Mouse (Mus musculus): ENCODE measurements around the gene Limk2.

Gene Limk2

GRCm38 (mm10) chr11:3408997-3409732 is at the start of gene Limk2:
Limk2 (minus strand) TSS chr11:3409189.
- DNase-seq = peak; percentile 95 to 96

GRCm38 (mm10) chr11:3458428-3459104 is 49.6 kb upstream of the Limk2 start:
- DNase-seq = no peak

GRCm38 (mm10) chr11:3456354-3456753 is 47.4 kb upstream of the Limk2 start:
- DNase-seq = peak; percentile 77 to 80

GRCm38 (mm10) chr11:3454506-3454905 is 45.5 kb upstream of the Limk2 start:
- DNase-seq = no peak

GRCm38 (mm10) chr11:3453467-3453866 is 44.5 kb upstream of the Limk2 start:
- DNase-seq = peak; percentile 76 to 87

GRCm38 (mm10) chr11:3452769-3453168 is 43.8 kb upstream of the Limk2 start:
- DNase-seq = peak; percentile 31 to 32

DNA sequence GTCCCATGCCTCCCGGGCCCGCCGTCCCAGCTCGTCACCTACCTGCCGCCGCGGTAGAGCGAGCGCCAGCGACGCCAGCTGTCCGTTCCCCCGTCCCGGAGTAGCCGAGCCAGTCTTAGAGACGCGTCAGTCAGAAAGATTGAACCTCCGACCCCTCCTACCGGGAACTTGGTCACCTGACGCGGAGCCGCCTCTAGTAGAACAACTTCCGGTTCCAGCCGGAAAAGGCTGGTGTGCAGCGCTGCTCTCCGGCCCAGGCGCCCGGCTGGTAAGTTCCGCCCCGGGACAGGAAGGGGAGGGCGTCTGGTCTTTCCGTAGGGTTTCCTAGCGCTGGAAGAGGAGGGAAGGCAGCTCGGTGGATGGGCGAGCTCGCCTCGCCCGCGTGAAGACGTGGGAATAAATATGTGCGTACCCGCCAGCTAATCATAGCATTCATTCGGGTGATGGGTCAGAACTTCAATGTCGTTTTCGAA is 43.2 kb upstream of the Limk2 start, which contains the start of gene Rnf185:
Rnf185 (minus strand) TSS at position 197 of the 473 bp plus-strand sequence.
- peak; percentile 91 to 96 for DNase-seq

- DNase-seq = peak in 1 of 2 experiments; percentile 57
These were observed 42.7 kb upstream of the Limk2 start for GRCm38 (mm10) chr11:3451701-3452163.

- DNase-seq = no peak
These were observed 35.9 kb upstream of the Limk2 start for GRCm38 (mm10) chr11:3444875-3445274.

- DNase-seq = no peak
These were observed 34.1 kb upstream of the Limk2 start for GRCm38 (mm10) chr11:3443091-3443490.

- DNase-seq = no peak
These were observed 33.7 kb upstream of the Limk2 start for GRCm38 (mm10) chr11:3442677-3443076.

DNA sequence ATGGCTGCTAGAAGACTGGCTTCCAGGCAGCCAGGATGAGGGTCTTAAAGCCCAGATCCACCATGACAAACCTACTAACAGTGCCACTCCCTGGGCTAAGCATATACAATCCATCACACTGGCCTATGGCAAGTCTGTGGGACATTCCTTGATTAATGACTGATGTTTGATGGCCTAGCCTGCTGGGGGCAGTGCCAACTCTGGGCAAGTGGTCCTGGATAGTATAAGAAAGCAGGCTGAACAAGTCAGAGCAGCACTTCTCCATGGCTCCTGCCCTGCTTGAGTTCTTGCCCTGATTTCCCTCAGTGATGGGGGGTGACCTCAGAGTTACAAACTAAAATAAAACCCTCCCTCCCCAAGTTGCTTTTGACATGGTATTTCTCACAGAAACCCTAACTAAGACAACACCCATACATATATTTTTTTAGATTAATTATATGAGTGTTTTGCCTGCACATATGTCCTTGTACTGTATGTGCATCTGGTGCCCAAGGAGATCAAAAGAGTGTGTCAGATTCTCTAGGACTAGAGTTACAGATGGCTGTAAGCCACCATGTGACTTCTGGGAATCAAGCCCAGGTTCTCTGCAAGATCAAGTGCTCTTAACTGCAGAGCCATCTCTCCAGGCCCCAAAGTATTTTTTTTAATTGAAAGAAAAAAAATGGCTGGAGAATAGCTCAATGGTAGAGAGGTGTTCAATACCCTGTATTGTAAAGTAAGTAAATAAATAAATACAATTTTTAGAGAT is 32.9 kb upstream of the Limk2 start:
- DNase-seq = peak; percentile 70 to 82

DNA sequence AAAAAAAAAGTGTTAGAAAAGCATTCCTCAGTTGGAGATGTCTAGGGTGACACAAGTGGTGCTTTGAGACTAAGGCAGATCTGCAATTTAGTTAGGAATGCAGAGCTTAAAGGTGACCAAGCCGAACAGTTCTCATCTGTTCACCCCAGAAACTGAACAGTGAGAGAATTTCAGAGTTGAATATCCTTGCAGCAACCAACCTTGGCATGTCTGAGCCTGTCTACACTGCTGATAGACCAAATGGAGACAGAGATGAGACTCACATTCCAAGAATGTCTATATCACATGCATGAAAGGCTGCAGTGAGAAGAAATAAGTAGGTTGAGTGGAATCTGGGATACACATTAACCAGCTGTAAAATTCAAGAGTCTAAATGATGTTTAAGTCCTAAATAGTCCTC is 28.6 kb upstream of the Limk2 start:
- DNase-seq = no peak

- DNase-seq = no peak
These were observed 24.8 kb upstream of the Limk2 start for GRCm38 (mm10) chr11:3433809-3434208.

DNA sequence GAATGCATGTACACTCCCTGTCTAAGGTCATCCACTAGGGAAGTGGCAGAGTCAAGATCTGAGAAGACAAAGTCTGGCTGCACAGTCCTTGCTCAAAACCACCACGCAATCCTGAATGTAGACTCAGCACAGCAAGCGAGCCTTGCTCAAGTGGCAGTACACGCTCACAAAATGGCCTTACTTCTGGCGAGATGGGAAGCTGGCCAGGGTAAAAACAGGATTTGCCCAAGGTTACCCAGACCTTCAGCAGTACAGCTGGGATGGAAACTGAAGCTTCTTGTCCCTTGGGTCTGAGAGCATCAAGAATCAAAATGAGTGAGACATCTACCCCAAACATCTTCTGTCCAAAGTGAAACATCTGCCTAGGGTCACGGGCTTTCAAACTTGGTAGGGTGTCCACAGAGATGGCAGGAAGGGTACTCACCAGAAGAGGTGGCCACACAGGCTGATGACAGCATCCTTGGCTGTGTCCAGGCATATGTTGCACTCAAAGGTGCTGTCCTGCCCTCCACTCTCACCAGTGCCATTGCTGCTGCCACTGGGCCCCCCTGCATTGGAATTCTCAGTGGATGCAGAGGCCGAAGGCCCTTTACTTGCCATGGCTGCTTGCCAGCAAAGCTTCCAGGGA is 23.1 kb upstream of the Limk2 start:
- no peak for DNase-seq

DNA sequence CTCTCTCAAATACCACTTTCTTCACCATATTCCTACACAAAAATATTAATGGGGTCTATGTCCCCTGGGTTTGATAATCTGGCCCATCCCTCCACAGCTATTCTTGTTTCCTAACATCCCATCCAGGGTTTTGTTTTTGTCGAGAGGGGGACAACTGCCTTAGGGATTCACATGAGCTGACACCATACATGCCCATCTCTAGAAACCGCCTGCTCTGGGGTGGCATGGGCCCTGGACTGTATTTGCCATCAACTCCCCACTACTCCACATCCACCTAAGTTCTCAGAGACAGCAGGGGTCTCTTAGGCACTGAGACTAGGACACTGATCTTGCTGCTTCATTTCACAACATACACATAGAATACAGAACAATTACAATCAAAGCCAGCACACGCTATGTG is 22.5 kb upstream of the Limk2 start:
- no peak for DNase-seq

GRCm38 (mm10) chr11:3428632-3429031 is 19.6 kb upstream of the Limk2 start:
- DNase-seq = no peak

- DNase-seq = no peak
These were observed 18.8 kb upstream of the Limk2 start for GRCm38 (mm10) chr11:3427697-3428230.

GRCm38 (mm10) chr11:3422242-3422641 is 13.3 kb upstream of the Limk2 start:
- no peak for DNase-seq

DNA sequence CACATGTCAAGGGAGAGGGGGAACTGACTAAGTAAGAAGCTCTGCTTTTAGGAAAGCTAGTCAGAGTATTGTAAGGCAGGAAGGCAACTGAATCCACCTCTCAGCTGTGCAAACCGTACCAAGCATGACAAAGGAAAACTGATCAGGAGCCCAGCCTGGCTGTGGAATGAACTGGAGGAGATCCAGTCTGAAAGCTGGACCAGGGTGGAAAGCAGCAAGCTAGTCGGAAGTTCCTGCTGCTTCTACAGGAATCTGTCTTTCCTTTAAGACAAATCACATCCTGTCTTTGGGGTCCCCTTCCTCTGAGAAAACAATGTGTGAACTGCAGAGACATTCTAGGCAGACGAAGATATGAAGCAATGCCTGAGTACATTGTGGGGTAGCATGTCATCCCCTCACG is 9.8 kb upstream of the Limk2 start:
- DNase-seq = no peak

DNA sequence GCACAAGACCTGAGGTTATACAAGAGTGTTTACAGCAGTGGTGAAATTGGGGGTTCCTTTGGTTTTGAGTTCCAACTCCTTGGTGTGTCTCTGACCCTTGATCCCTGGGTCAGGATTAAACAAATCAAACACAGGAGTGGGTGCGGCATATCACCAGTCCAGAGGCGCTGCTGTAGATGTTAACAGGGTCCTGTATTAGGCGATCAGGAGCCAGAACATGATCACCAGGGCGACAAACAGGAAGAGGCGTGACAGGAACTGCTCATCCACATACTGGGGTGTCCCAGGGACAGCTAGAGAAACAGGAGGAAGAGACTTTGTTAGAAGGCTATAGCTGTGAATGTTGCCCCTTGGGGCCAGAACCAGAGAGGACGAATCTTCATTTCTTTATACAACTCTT is 8.8 kb upstream of the Limk2 start:
- no peak for DNase-seq

GRCm38 (mm10) chr11:3416399-3416798 is 7.4 kb upstream of the Limk2 start:
- no peak for DNase-seq

DNA sequence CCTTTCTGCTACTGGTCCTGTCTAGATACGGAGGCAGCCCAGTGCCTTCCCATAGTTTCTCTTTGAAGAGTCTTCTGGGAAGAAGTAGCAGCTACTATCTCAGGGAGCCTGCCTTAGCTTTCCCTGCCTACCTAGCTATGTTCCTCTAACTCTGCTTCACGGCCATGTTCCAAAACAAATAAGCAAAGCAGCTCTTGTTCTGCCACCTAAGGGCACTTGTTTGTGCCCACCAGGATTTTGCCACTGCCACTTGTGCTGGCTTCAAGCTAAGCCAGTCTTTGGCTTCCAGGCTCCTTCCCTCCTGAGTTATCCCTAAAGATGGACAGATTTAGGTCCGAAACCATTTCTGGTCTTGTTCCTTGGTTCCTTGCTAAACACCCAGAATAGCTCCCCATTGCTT is 3.1 kb upstream of the Limk2 start:
- DNase-seq = no peak

Measured in cerebellum, adult 18-20 months (tissue).